Mouse (Mus musculus) layer of hippocampus, postnatal 25 days (tissue): ENCODE results near the gene Cracr2b. TPM values are rescaled to one million over a fixed set of nuclear protein-coding genes. Genes with fewer than 3 reads are reported as not detected.

ENCODE experiments used
- DNase-seq, 2 experiments: peaks; one replicate each; pipeline ENCODE4 v3.0.0; 2022; ENCODE audit warnings: mixed read lengths in 2 of 2, low spot score in 1 of 2; ENCODE audit errors: extremely low spot score in 1 of 2
- total RNA-seq, 2 experiments: library from RNA; stranded (reverse); gene quantifications; 2 replicates each; pipeline ENCODE4 v1.2.3; 2021

Gene Cracr2b
- total RNA-seq, 2 experiments from 2014 or later: 2.1 to 4.2 TPM

GRCm38 (mm10) chr7:141467230-141468030, 6.5 kb downstream of the Cracr2b start, which contains the start of gene Cd151:
Gene Cd151 (plus strand): TSS chr7:141467392.
- DNase-seq: peak; percentile 49 to 54

GRCm38 (mm10) chr7:141468164-141468521, 7.2 kb downstream of the Cracr2b start:
- no peak for DNase-seq

DNA sequence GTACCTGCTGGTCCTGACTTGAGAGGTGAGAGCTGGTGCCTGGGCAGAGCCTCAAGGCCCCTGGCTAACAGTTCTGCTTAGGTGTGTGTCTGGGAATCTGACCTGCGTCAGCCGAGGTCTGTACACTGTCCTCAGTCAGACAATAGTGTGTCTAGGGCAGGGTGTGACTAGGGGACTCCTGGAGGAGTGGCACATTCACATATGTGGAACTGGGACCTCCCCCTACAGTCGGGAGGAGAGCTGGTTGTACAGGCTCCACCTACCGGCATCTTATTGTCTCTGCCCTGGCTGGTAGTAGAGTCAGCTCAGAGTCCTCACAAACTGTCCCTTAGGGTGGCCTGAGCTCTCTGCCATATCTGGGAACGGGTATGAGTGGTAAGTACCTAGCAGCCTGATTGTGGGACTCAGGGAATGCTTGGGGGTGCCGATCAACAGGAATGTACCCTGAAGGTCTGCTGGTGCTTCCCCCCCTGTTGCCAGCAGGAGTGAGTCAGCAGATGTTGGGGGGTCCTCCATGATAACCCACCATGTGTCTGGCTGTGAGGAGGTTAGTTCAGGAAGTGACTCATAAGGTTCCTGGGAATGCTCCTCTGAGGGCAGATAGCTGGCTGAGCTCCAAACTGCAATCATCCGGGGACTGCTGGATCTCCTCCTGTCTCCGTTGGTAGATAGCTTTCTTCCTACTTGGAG, 7.8 kb downstream of the Cracr2b start:
- DNase-seq: peak in 1 of 2 experiments; percentile 38

- no peak for DNase-seq
Observed at GRCm38 (mm10) chr7:141469352-141469751, 8.5 kb downstream of the Cracr2b start.

GRCm38 (mm10) chr7:141469901-141470636, 9.2 kb downstream of the Cracr2b start:
- DNase-seq: no peak

GRCm38 (mm10) chr7:141470637-141470944, 9.7 kb downstream of the Cracr2b start:
- DNase-seq: no peak

DNA sequence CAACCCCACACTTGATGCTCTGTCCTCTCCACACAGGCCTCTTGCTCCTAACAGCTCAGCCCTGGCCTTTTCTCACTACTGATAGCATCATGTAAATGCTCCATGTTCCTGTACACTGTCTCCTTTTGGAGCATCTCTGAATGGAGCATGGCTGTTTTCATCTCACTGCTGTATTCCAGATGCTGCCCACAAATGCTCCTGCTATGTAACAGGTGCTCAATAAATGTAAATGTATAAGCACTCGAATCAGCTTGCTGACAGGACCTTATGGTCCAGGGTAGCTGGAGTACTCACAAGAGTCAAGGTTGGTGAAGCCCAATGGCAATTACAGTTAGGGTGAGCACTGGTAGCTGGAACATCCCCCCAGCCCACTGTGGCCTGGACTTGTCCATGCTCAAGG, 10.3 kb downstream of the Cracr2b start:
- DNase-seq: no peak

GRCm38 (mm10) chr7:141472226-141472625, 11.3 kb downstream of the Cracr2b start:
- no peak for DNase-seq

- no peak for DNase-seq
Observed at GRCm38 (mm10) chr7:141472763-141473162, 11.9 kb downstream of the Cracr2b start.

GRCm38 (mm10) chr7:141474160-141474559, 13.3 kb downstream of the Cracr2b start:
- no peak for DNase-seq

DNA sequence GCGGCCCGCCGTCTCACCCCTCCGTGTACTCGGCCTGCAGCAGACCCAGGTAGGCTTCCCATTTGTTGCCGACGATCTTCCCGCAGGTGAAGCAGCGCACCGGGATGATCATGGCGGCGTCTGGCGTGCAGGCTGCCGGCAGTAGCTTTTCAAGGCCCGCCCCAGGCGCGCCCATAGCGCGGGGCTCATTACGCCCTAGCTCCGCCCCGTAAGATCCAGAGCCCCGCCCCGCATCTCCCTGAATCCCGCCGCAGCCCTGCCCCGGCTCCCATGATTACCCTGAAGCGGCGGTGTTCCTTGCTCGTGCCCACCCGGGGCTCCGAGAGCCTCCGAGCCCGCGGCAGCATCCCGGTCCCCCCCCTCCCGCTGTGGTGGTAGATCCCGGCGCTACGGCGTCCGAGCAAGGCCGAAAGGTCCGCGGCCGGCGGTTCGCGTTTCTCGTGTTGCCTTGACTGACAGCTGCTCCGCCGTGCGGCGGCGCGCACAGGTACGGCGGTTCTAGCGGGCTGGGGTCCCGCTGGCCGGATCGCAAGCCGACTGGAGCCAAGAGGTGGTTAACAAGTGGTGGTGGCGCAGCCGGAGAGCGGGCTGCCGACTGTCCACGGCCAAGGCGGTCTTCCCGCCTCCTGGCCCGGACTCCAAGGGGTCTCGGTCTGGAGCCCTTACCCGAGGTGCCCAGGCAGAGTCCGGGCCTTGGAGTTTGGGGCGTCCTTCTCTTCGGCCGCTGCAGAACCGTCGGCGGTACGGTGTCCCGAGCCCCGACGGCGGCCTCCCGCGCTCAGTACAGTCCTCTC, 14.3 kb downstream of the Cracr2b start, which contains the start of the genes Polr2l and Tspan4:
Gene Polr2l (minus strand): TSS at position 122 of the 794 bp plus-strand sequence.
Gene Tspan4 (plus strand): TSS at position 230 of the 794 bp plus-strand sequence.
- DNase-seq: peak; percentile 78 to 93

DNA sequence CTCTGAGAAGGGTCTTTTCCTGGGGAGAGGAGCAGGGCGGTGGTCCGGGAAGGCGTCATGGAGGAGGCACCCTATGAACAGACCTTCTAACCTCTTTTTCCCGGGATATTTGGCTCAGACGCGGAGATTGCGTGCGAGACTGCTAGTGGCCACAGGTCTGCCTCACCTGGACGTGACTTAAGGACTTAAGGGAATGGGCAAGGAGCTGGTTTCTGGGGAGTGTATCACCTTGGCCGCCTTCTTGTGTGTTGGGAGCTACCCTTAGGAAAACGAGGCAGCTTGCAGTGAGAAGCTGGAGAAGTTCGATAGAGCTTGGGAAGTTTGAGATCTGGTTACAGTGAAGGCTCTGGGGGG, 14.9 kb downstream of the Cracr2b start:
- no peak for DNase-seq

DNA sequence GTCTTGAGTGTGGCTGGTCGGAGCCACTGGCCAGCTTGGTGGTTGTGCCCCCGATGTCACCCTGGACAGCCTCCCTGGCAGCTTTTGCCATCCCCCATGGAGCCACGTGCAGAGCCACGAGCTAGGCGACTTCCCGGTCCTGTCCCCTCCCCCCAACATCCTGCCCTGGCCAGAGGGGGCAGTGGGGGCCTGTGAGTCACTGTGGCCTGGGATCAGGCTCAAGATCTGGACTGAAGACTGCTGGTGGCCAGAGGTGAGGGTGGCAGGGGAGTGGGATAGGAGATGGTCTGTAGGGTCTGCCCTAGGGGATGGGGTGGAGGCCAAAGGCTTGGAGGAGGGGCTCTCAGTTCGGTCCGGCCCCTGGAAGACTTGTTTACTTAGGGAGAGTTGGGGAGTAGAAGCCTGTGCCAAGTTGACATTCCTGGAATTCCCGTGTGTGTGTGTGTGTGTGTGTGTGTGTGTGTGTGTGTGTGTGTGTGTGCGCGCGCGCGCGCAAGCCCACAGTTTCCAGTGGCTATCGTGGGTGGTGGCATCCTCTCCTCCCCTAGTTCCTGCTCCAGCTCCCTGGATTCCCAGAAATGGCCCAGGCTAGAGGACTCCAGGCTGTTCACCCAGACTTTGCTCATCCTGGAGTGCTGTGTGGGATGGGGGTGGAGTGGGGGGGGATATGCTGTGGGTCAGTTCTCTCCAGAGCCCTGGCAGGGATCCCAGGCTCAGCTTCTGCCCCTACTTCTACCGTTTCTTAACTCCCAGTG, 15.5 kb downstream of the Cracr2b start:
- DNase-seq: no peak

- DNase-seq: no peak
Observed at GRCm38 (mm10) chr7:141476981-141477370, 16.1 kb downstream of the Cracr2b start.

GRCm38 (mm10) chr7:141477578-141478269, 16.8 kb downstream of the Cracr2b start:
- DNase-seq: no peak

DNA sequence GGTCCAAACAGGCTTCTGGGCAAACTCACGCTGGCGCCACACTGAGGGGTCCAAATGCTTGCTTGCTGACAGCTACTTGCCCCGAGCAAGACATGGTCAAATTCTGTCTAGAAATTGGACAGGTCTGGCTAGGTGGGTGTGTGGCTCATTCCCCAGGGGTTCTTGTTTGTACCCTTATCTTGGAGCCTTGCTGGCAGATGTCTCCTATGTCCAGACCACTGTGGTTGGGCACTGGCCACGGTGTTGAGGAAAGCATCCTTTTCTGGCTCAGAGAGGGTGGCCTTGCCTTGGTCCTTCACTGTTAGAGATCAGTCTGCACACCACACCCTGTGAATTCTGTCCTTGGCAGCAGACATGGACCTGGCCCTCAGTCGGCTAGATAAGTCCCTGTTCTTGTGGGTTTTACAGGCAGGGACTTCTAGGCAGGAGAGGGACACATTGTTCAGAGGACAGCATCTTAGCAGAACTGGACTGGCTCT, 17.4 kb downstream of the Cracr2b start:
- no peak for DNase-seq

DNA sequence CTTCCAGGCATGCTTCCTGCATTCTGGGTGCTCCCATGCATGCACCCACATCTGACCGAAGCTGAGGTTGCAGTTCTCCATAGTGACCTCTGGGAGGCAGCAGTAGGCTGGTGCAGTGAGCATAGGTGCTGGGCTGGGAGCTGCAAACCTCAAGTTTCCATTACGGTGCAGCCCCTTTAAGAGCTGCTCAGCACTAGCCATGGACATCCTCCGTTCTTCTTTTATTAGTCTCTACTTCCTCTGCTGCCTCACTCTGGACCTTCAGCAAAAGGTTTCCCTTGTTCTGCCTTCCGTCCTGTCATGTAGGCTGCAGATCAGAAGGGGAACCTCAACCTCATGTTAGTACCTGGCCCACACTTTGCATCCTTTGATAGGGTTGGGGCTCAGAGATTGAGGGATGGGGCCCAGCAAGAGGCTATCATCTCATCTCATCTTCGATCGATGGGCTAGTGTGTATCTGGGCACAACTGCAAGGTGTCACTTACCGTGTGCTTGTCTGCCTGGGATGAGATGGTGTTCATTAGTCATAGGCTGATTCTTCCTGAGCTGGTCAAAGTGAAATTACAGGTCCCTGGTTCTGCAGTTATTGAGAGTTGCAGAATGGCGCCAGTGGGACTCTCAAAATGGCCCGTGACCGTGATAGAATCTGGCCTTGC, 20.1 kb downstream of the Cracr2b start:
- DNase-seq: peak in 1 of 2 experiments; percentile 56
